Comparison of ENCODE assay signal across 13 mouse cellular contexts in the genomic region with DNA sequence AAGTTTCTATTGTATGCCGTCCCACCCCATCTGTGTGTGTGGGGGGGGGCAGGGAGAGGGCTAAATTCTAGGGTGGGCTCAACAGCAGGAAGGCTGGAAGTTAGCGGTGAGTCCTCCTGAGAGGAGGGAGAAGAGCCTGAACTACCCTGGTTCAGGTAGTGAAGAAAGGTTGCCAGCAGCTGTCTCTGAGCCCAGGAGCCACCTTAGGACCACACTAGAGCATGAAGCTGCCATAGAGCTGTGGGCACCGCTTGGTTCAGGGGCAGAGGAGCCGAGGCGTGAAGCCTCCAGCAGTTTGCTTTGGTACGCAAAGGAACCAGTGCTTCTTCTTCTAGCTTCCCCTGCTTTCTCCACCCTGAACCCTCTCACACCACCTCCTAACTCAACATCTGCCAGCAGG. TPM values are rescaled to one million over a fixed set of nuclear protein-coding genes. Genes with fewer than 3 reads are reported as not detected.
DNase-seq lines count a peak whose midpoint lies in the region; ATAC-seq and TF ChIP-seq lines count a peak whose summit lies in the region.
"Had no signal": no experiment of that assay in that cellular context is flagged by ENCODE, and none has a peak within 500 bp of the region (broad histone marks: within the 10 kb centered on the region; RNA-seq: fewer than 3 reads in every experiment).

No protein-coding gene starts in this region.

- H3K9ac ChIP-seq in heart, embryonic 15.5 days: peak overlapping the region; percentile 22; the same call in 1 of the 2 replicates
- H3K9ac ChIP-seq in CH12.LX (ENCODE audit: insufficient read depth, low read depth): no peak overlapping the region
- H3K9ac ChIP-seq in forebrain, embryonic 13.5 days: 0 out of 2 replicates have a peak overlapping the region, but pooled peaks have one; percentile 52
- no peak overlapping the region for H3K9ac ChIP-seq in liver, embryonic 15.5 days

- no peaks in the 10 kb centered on the region for H3K9me3 ChIP-seq in heart, embryonic 15.5 days (replicated peaks)
- no peaks in the 10 kb centered on the region for H3K9me3 ChIP-seq in CH12.LX (replicated peaks; ENCODE audit: low read length)
- no peaks in the 10 kb centered on the region for H3K9me3 ChIP-seq in forebrain, embryonic 13.5 days (replicated peaks)
- no peaks in the 10 kb centered on the region for H3K9me3 ChIP-seq in liver, embryonic 15.5 days (replicated peaks)

- in situ Hi-C loops in CH12.LX (cut with MboI; ENCODE audit: low pct_ligation_motif_present, low pct_unique_long_range_greater_than_20kb, low sequenced_read_pairs): no loop called here

- dilution Hi-C loops in CH12.LX (cut with MboI; ENCODE audit: extremely low pct_ligation_motif_present, extremely low pct_unique_long_range_greater_than_20kb, low sequenced_read_pairs): no loop called here

- 48% methylated on average over 6 of the region's 6 CpGs for WGBS in heart, embryonic 15.5 days
- 52% methylated on average over 6 of the region's 6 CpGs for WGBS in forebrain, embryonic 13.5 days
- WGBS in liver, embryonic 15.5 days (ENCODE audit: insufficient replicate concordance): 58% methylated on average over 6 of the region's 6 CpGs

- H3K36me3 ChIP-seq in heart, embryonic 15.5 days: no peaks in the 10 kb centered on the region
- no peaks in the 10 kb centered on the region for H3K36me3 ChIP-seq in CH12.LX (replicated peaks in 1 of 2; ENCODE audit: control insufficient read depth in 1 of 2, insufficient read depth in 1 of 2, low read length in 1 of 2)
- peaks cover 27% of the 10 kb centered on the region; the same call in 1 of the 2 replicates for H3K36me3 ChIP-seq in forebrain, embryonic 13.5 days (ENCODE audit: poor library complexity, severe bottlenecking)
- H3K36me3 ChIP-seq in liver, embryonic 15.5 days (replicated peaks): no peaks in the 10 kb centered on the region

- peaks cover 79% of the 10 kb centered on the region for H3K4me1 ChIP-seq in heart, embryonic 15.5 days (replicated peaks)
- H3K4me1 ChIP-seq in CH12.LX (ENCODE audit: control insufficient read depth in 1 of 2, insufficient read depth in 2 of 2): peaks cover 23 to 85% of the 10 kb centered on the region in 2 experiments
- peaks cover 91% of the 10 kb centered on the region for H3K4me1 ChIP-seq in forebrain, embryonic 13.5 days
- H3K4me1 ChIP-seq in liver, embryonic 15.5 days (replicated peaks): peaks cover 53% of the 10 kb centered on the region

- H3K4me3 ChIP-seq in heart, embryonic 15.5 days: 0 out of 2 replicates have a peak overlapping the region, but pooled peaks have one; percentile 10
- peak overlapping the region in 1 of 3 experiments; percentile 25 for H3K4me3 ChIP-seq in CH12.LX (replicated peaks in 1 of 3; ENCODE audit: low read depth in 2 of 3, low read length in 2 of 3, poor library complexity in 1 of 3)
- no peak overlapping the region for H3K4me3 ChIP-seq in forebrain, embryonic 13.5 days
- H3K4me3 ChIP-seq in liver, embryonic 15.5 days (replicated peaks): no peak overlapping the region

- no peak for ATAC-seq in heart, embryonic 15.5 days (replicated peaks; ENCODE audit: insufficient number of reproducible peaks, insufficient read depth, low FRiP score, low read depth)
- no peak for ATAC-seq in forebrain, embryonic 13.5 days
- ATAC-seq in liver, embryonic 15.5 days (ENCODE audit: insufficient read depth): no peak

- H3K79me2 ChIP-seq in CH12.LX (replicated peaks; ENCODE audit: control insufficient read depth, extremely low read depth, insufficient read depth, poor library complexity, severe bottlenecking): no peaks in the 10 kb centered on the region

- TF ChIP-seq POLR2A in CH12.LX (IDR thresholded peaks at IDR 0.05; ENCODE audit: low read depth, low read length): no peak

- intact Hi-C loops in heart, postnatal 25 days (cut with DNase I): loop anchor here (10.0 kb wide), 1 partner anchor 219 kb away; no protein-coding TSS in a partner anchor

- H3K4me2 ChIP-seq in heart, embryonic 15.5 days: peak overlapping the region; percentile 53
- H3K4me2 ChIP-seq in CH12.LX (ENCODE audit: insufficient read depth, low read depth, poor library complexity, severe bottlenecking): peak overlapping the region; percentile 35; the same call in 1 of the 2 replicates
- H3K4me2 ChIP-seq in forebrain, embryonic 13.5 days: peak overlapping the region; percentile 49
- peak overlapping the region; percentile 36; the same call in 1 of the 2 replicates for H3K4me2 ChIP-seq in liver, embryonic 15.5 days

- H3K27me3 ChIP-seq in heart, embryonic 15.5 days: peaks cover 3% of the 10 kb centered on the region
- H3K27me3 ChIP-seq in CH12.LX (replicated peaks): peaks cover 14% of the 10 kb centered on the region
- H3K27me3 ChIP-seq in forebrain, embryonic 13.5 days: peaks cover 2% of the 10 kb centered on the region; the same call in 1 of the 2 replicates
- peaks cover 46% of the 10 kb centered on the region for H3K27me3 ChIP-seq in liver, embryonic 15.5 days

- DNase-seq in heart, postnatal 25 days (ENCODE audit: low spot score): no peak
- DNase-seq in CH12.LX (ENCODE audit: extremely low read depth): no peak
- no peak for DNase-seq in spleen, postnatal 14 days (ENCODE audit: low spot score in 2 of 2)
- DNase-seq in urinary bladder, adult 2 months (ENCODE audit: low spot score): no peak
- DNase-seq in right cerebral cortex, postnatal 36 days (ENCODE audit: low spot score in 2 of 2): no peak
- DNase-seq: cerebellum, adult 9-10 months; thymus, adult 2 months had no signal

- no peak for TF ChIP-seq EP300 in CH12.LX (IDR thresholded peaks at IDR 0.05; ENCODE audit: low read length)

- no peak for TF ChIP-seq CTCF in CH12.LX (conservative IDR thresholded peaks at IDR 0.05 in 1 of 2, IDR thresholded peaks at IDR 0.05 in 1 of 2; ENCODE audit: low read depth in 2 of 2, low read length in 2 of 2)

- TF ChIP-seq RAD21 in CH12.LX (IDR thresholded peaks at IDR 0.05; ENCODE audit: low read depth, low read length): no peak

- H3K27ac ChIP-seq in heart, embryonic 15.5 days: peak overlapping the region; percentile 90
- peak overlapping the region; percentile 17; the same call in 1 of the 2 replicates for H3K27ac ChIP-seq in CH12.LX (ENCODE audit: insufficient read depth, low read depth)
- peak overlapping the region; percentile 78 for H3K27ac ChIP-seq in forebrain, embryonic 13.5 days
- peak overlapping the region; percentile 72; the same call in 1 of the 2 replicates for H3K27ac ChIP-seq in liver, embryonic 15.5 days (replicated peaks)

TF ChIP-seq in CH12.LX, 34 proteins besides CTCF, POLR2A, EP300 and RAD21 (continues in another document):
- no peak for TF ChIP-seq ZMIZ1 (IDR thresholded peaks at IDR 0.05; ENCODE audit: low read depth, low read length)
- TF ChIP-seq IRF4 (IDR thresholded peaks at IDR 0.05; ENCODE audit: low read depth, low read length): no peak
- no peak for TF ChIP-seq UBTF (IDR thresholded peaks at IDR 0.05; ENCODE audit: low read depth, low read length)

RNA-seq across cellular contexts. Expression of a gene that starts 12.7 kb away (rescaled TPM):
- 14.8 and 16.1 TPM in 2 replicates for polyA plus RNA-seq in heart, embryonic 15.5 days (2015; fragmentation: Nextera tagmentation; extraction: Ambion mirVana)
- total RNA-seq in heart, postnatal 25 days (2021): 10 to 100 TPM; 20.9 to 25.1 TPM
- total RNA-seq in CH12.LX (2012; rRNA removed) (0.04 TPM in 2 replicates), CH12.LX (2014; rRNA removed) (0.04 TPM in 1 of 2 replicates, not detected in the other)
- polyA plus RNA-seq in CH12.LX (2012; ENCODE audit: insufficient read length, low read depth): 0.04 TPM in 2 replicates
- 76.3 and 79.9 TPM in 2 replicates for polyA plus RNA-seq in forebrain, embryonic 13.5 days (2015; fragmentation: Nextera tagmentation; extraction: Ambion mirVana)
- 2.2 and 2.3 TPM in 2 replicates for polyA plus RNA-seq in liver, embryonic 15.5 days (2015; fragmentation: Nextera tagmentation; extraction: Ambion mirVana)
- polyA plus RNA-seq in urinary bladder, adult 2 months (2012; rRNA removed): 3.7 and 5.3 TPM in 2 replicates

RNA-seq across cellular contexts. Expression of a gene that starts 16.4 kb away (rescaled TPM):
- polyA plus RNA-seq in heart, embryonic 15.5 days (2015; fragmentation: Nextera tagmentation; extraction: Ambion mirVana): 0.24 and 0.34 TPM in 2 replicates
- under 1 TPM; 0.14 to 0.26 TPM for total RNA-seq in heart, postnatal 25 days (2021)
- total RNA-seq in CH12.LX (2012; rRNA removed) (0.04 TPM in 1 of 2 replicates, not detected in the other), CH12.LX (2014; rRNA removed) (not detected in 2 replicates)
- polyA plus RNA-seq in CH12.LX (2012; ENCODE audit: insufficient read length, low read depth): not detected in 2 replicates
- polyA plus RNA-seq in forebrain, embryonic 13.5 days (2015; fragmentation: Nextera tagmentation; extraction: Ambion mirVana): 9.5 and 9.6 TPM in 2 replicates
- polyA plus RNA-seq in liver, embryonic 15.5 days (2015; fragmentation: Nextera tagmentation; extraction: Ambion mirVana): 0.10 TPM in 1 of 2 replicates, not detected in the other
- 0.15 and 0.28 TPM in 2 replicates for polyA plus RNA-seq in urinary bladder, adult 2 months (2012; rRNA removed)
- total RNA-seq: hematopoietic stem cell, adult 5-6 weeks; liver, adult 2 months had no signal
- polyA plus RNA-seq: liver, adult 2 months had no signal

RNA-seq across cellular contexts. Expression of a gene that starts 35.2 kb away (rescaled TPM):
- 4.1 and 20.1 TPM in 2 replicates for polyA plus RNA-seq in heart, embryonic 15.5 days (2015; fragmentation: Nextera tagmentation; extraction: Ambion mirVana)
- not detected for total RNA-seq in heart, postnatal 25 days (2021)
- total RNA-seq in CH12.LX (2012; rRNA removed) (0.38 TPM in 2 replicates), CH12.LX (2014; rRNA removed) (0.27 TPM in 1 of 2 replicates, not detected in the other)
- 0.97 and 1.0 TPM in 2 replicates for polyA plus RNA-seq in CH12.LX (2012; ENCODE audit: insufficient read length, low read depth)
- polyA plus RNA-seq in forebrain, embryonic 13.5 days (2015; fragmentation: Nextera tagmentation; extraction: Ambion mirVana): 67.1 and 89.5 TPM in 2 replicates
- 0.31 and 0.75 TPM in 2 replicates for polyA plus RNA-seq in liver, embryonic 15.5 days (2015; fragmentation: Nextera tagmentation; extraction: Ambion mirVana)
- polyA plus RNA-seq in urinary bladder, adult 2 months (2012; rRNA removed): 0.91 and 1.4 TPM in 2 replicates
- total RNA-seq: hematopoietic stem cell, adult 5-6 weeks; liver, adult 2 months had no signal
- polyA plus RNA-seq: liver, adult 2 months had no signal

RNA-seq across cellular contexts. Expression of a gene that starts 43.8 kb away (rescaled TPM):
- polyA plus RNA-seq in heart, embryonic 15.5 days (2015; fragmentation: Nextera tagmentation; extraction: Ambion mirVana): 0.15 TPM in 1 of 2 replicates, not detected in the other
- not detected for total RNA-seq in heart, postnatal 25 days (2021)
- total RNA-seq in CH12.LX (2012; rRNA removed): not detected in 2 replicates
- total RNA-seq in CH12.LX (2014; rRNA removed): not detected in 2 replicates
- polyA plus RNA-seq in CH12.LX (2012; ENCODE audit: insufficient read length, low read depth): not detected in 2 replicates
- polyA plus RNA-seq in forebrain, embryonic 13.5 days (2015; fragmentation: Nextera tagmentation; extraction: Ambion mirVana): 0.11 and 0.36 TPM in 2 replicates
- not detected in 2 replicates for polyA plus RNA-seq in liver, embryonic 15.5 days (2015; fragmentation: Nextera tagmentation; extraction: Ambion mirVana)
- polyA plus RNA-seq in urinary bladder, adult 2 months (2012; rRNA removed): 0.06 TPM in 1 of 2 replicates, not detected in the other
- total RNA-seq: adrenal gland, adult 18-20 months; hematopoietic stem cell, adult 5-6 weeks; liver, adult 2 months had no signal
- polyA plus RNA-seq: liver, adult 2 months had no signal

RNA-seq across cellular contexts. Expression of a gene that starts 53.1 kb away (rescaled TPM):
- 12.2 and 17.4 TPM in 2 replicates for polyA plus RNA-seq in heart, embryonic 15.5 days (2015; fragmentation: Nextera tagmentation; extraction: Ambion mirVana)
- 1 to 10 TPM; 6.0 to 6.1 TPM for total RNA-seq in heart, postnatal 25 days (2021)
- total RNA-seq in CH12.LX (2012; rRNA removed) (11.4 and 12.3 TPM in 2 replicates), CH12.LX (2014; rRNA removed) (7.3 and 8.0 TPM in 2 replicates)
- 11.7 and 12.5 TPM in 2 replicates for polyA plus RNA-seq in CH12.LX (2012; ENCODE audit: insufficient read length, low read depth)
- 20.7 and 22.7 TPM in 2 replicates for polyA plus RNA-seq in forebrain, embryonic 13.5 days (2015; fragmentation: Nextera tagmentation; extraction: Ambion mirVana)
- 5.6 and 6.3 TPM in 2 replicates for polyA plus RNA-seq in liver, embryonic 15.5 days (2015; fragmentation: Nextera tagmentation; extraction: Ambion mirVana)
- 28.4 and 33.2 TPM in 2 replicates for polyA plus RNA-seq in urinary bladder, adult 2 months (2012; rRNA removed)

Comparison
In these comparisons a context has a peak if more than half of its experiments do, and no peak if none do; other contexts are left out.
1. H3K27ac ChIP-seq: peak in every context shown above with its lines; median percentile 90 in heart, embryonic 15.5 days; 78 in forebrain, embryonic 13.5 days; 72 in liver, embryonic 15.5 days; 17 in CH12.LX.
2. H3K9ac ChIP-seq: peak in heart, embryonic 15.5 days (single experiment) and forebrain, embryonic 13.5 days (single experiment); none in CH12.LX (single experiment) and liver, embryonic 15.5 days (single experiment).
3. Peak in every context shown above with its lines, with median percentiles within 50 percentile points of each other: H3K4me2 ChIP-seq.